Mouse (Mus musculus) ZHBTc4 (cell line): ENCODE results near the gene Hemk1.
A peak's percentile ranks its signal among the peaks of the same experiment; 100 is the strongest.

Experiments
- DNase-seq: peaks from one replicate; pipeline ENCODE4 v3.0.0-alpha.2; 2011; ENCODE audit warnings: low read depth, low spot score

Gene Hemk1

DNA sequence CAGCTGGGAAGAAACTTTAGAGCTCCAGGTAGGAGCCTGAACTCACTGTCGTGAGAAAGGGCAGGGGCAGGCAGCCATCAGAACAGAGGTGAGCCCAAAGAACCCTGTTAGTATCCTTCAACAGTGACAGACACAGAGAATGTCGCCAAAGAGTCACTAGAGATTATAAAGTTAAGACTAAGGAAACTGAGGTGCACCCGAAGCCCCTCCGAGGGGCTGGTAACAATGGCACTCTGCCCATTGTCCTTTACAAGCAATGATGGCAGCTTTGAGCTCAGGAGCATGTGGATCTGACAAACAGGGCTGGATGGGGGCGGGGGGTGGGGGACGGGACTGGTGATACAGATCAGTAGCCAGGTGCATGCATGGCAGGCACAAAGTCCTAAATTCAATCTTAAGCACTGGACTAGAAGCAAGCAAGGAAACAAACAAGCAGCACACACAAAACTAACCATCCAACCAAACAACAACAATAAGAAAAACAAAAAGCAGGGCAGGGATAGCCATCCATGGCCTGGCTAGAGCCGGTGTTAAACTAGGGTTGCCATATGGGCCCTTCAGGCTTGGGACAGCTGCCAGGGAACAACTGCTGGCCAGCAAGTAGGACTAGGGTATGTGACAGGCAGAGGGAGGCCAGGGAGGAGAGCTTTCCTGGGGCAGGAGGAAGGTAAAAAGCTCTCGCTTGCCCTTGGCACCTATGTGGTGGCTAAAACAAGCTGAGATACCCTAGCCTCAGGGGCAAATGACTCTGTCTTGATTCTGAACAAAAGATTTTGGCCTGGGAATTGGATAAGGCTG lies 5.2 kb upstream of the Hemk1 start:
- DNase-seq = no peak

DNA sequence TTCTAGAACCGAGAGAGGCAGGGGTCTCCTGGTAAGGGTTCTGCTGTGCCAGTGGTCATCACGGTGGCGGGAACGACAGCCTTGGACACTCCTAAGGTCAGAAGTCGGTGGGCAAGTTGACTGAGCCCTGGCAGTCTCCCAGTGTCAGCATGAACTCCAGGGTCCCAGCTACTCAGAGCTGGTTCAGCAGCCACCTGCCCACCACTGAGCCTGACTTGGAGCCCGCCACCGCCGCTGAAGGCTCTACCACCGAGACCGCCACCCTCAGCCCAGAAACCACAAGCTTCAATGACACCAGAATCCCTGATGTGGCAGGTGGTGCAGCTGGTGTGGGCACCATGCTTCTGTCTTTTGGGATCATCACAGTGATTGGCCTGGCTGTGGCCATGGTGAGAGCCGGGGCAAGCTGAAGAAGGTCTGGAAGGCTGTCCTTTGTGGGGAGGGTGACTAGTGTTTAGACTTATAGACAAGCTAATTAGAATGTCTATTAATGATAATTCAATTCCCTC lies 4.1 kb upstream of the Hemk1 start:
- DNase-seq = no peak

DNA sequence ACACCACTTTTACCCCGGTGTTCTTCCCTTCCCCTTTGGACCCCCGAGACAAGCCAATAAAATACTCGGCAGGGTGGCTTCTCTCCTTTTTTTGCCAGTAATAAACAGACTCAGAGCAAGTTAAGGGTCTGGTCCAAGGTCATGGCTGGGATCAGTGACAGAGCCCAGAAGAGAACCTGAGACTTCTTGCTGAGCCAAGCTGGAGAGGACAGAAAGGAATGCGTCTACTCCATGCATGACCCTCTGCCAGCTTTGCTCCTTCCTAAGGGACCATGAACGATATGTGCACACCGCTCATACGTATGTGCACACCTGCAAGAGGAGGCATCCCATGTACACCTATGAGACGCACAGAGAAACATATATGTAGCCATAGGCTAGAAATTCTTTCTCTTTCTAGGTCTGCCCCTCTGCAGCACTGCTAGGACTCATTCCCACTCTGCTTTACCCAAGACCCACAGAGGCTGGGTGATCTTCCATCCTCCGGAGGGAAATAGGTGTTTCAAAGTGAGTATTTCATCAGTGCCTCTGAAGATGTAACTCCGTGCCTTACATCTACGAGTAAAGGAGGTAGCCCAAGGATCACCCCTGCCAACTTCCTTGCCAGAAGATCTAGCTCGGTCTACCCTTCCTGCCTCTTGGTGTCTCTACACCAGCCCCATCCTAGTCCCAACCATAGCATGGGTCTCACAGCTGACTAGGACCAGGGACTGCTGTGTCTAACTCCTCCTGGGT lies 2.9 kb upstream of the Hemk1 start:
- DNase-seq = no peak

DNA sequence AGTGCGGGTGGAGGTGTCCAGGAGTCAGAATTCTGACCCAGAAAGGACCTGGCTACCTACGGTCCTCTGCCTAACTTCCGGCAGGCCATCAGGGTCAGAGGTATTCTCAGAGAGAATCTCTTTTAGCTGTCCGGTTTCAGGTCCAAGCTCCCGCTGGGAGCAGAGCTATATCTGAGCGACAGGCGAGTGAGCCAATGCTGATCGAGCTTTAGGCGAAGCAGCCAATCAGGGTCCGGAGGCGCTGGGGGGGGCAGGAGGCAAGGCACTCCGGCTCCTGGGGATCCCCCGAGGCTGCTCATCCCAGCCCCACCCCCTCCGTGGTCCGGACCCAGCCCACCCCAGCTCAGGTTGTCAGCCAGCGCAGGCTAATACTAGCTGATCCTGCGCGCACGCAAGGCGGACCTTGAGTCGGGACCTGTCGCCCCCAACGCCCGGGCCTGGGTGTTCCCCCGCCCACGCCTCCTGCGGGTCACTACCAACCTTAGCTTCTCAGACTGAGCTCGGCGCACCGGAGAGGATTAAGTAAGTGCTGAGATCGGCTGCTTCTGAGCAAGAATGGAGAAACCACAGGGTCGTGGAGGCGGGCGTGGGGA lies 2.2 kb upstream of the Hemk1 start, which contains the start of gene 6430571L13Rik:
Gene 6430571L13Rik (plus strand): TSS at position 336 of the 593 bp plus-strand sequence.
- peak; percentile 95 for DNase-seq

GRCm38 (mm10) chr9:107336386-107336785 lies 1.8 kb downstream of the Hemk1 start:
- DNase-seq = no peak

DNA sequence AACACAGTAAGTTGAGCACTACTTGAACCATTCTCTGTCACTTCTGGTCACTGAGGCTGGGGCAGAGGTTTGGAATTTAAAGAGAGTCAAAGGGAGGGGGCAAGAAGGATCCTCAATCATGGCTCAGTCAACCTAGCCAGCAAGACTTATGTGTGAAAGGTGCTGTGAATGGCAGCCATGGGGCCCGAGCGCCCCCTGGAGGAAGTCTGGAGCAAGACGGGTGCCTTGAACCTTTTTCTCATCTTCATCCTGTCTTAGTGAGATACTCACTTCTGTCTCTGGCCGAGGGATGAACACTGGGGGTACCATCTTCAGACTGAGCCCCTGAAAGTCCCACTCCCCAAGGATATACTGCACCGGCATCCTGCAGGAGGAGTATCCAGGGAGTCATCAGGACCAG lies 2.2 kb downstream of the Hemk1 start:
- peak; percentile 78 for DNase-seq

DNA sequence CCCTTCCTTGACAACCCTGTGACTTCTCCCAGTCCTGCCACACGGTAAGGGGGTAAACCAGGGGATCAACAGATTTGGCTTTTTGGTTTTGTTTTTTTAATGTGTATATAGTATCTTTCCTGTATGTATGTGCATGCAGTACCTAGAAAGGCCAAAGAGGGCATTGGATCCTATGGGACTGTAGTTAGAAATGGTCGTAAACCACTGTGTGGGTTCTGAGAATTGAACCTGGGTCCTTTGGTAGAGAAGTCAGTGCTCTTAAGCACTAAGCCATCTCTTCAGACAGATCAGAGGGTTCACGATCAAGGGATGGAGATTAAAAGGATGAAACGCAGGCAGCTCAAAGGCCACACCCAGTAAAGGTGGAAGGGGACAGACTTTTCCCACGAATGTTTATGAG lies 3.1 kb downstream of the Hemk1 start:
- no peak for DNase-seq

- no peak for DNase-seq
Observed at GRCm38 (mm10) chr9:107334356-107334755, 3.8 kb downstream of the Hemk1 start.

- no peak for DNase-seq
Observed at GRCm38 (mm10) chr9:107333686-107334085, 4.5 kb downstream of the Hemk1 start.

GRCm38 (mm10) chr9:107330791-107331190 lies 7.4 kb downstream of the Hemk1 start:
- no peak for DNase-seq

- peak; percentile 25 for DNase-seq
Observed at GRCm38 (mm10) chr9:107327879-107328620, 10.1 kb downstream of the Hemk1 start.

DNA sequence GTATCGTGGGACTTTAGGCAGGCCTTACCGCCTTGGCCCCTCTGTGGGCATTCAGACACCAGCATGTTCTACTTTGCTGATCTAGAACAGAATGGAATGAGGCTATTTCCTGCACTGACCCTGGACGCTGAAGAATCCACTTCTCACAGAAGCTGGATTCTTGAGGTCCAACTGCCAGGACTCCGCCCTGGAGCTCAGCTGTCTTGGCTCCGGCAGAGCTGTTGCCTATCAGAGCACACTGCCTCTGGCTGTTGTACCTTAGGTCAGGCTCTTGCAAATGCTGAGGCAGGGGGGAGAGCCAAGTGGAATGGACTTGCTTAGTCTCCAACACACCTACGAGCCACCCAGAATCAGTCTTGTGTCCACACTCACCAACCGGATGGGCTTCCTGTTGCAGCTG lies 12.2 kb downstream of the Hemk1 start:
- DNase-seq = no peak

DNA sequence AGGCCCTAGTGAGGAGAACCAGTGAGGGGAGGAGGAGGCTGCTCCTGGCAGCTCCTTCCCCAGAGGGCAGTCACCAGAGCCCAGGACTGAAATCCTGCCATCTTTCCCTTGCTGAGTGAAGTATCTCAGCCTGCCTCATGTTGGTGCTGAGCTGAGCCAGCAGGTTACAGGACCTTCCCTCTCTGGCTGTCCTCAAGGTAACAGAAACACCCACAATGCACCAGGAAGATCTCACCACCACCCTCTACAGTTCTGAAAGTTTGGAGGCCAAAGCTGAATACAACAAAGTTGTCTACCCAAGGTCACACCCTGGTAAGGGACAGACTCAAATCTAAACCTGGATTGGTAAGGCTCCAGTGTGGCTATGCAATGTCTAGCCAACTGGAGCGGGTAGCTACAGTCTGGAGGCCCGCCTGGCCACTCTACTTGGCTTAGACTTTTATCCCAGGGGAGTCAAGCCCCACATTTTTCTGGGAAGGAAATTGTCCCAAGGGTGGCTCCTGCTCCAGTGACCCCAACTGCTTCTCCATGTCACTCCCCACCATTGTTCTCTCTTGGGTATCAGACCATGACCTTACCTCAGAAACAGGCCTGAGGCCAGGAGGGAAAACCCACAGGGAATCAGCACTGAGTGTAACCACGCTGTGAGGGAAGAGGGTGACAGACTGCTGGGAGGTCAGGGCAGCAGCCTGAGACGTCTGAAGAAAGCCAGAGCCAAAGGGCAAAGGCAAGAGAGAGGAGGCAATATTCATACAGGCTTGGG lies 13.2 kb downstream of the Hemk1 start:
- no peak for DNase-seq

DNA sequence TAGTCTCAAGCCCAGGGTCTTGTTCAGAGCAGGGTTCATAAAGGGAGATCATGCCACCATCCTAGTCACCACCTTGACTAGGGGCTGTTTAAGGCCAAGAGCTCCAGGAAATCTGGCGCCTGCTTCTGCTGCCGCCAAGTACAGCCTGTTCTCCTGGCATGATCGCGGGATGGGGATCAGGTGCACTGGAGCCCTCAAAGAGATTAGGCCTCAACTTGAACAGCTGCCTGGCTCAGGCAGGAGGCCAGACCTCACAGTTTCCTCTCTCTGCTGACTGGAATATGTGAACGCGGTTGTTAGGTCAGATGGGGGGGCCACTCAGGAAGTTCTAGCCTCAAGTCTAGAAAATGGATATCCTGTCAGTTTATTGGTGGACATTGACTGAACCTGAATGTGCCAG lies 14.6 kb downstream of the Hemk1 start:
- no peak for DNase-seq

GRCm38 (mm10) chr9:107322461-107323050 lies 15.6 kb downstream of the Hemk1 start:
- DNase-seq = no peak

DNA sequence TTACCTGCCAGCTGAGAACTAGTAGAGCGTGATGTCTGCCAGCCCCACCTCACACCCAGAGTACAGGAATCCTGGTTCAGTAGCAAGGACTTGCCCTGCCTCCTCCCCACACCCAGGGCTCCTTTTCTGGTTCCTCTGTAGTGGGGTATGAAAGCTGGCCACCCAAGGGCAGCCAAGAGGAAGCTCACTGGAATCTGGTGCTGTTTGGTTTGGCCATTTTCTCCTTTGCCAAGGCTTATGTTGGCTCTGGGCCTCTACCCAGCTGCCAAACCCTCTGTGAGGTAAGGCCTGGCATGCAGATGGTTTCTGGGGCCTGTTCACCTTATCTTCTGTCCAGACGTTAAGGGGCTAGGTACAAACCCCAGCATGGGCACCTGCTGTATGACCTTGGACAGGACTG lies 22.4 kb downstream of the Hemk1 start:
- DNase-seq = no peak

GRCm38 (mm10) chr9:107313926-107314325 lies 24.2 kb downstream of the Hemk1 start:
- DNase-seq = no peak

GRCm38 (mm10) chr9:107312811-107313584 lies 25.2 kb downstream of the Hemk1 start:
- DNase-seq = no peak

DNA sequence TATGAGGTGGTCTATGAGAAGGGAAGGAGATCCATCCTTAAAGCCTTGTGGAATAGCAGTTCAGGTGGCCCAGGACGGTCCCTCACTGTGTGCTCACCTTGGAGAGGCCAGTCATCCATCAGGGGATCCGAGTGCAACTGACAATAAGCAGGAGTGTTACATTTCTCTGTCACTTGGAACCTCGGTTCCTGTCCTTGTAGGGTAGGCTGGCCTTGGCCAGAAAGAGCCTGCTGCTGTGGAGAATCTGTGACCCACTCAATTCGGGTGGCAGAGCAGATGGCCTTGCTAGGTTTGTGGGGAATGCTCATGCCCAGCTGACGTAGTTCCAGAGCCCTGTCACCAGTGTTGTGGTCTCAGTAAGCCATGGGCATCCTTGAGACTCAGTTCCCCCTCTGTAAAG lies 28.6 kb downstream of the Hemk1 start:
- no peak for DNase-seq

GRCm38 (mm10) chr9:107309171-107309570 lies 29.0 kb downstream of the Hemk1 start:
- DNase-seq = no peak
